Mouse (Mus musculus) ES-Bruce4 (cell line): ENCODE measurements around the gene Ylpm1.

Source experiments
- CTCF ChIP-seq: IDR thresholded peaks from one replicate; pipeline ENCODE4 v1.8.1; 2011; ENCODE audit warnings: low read depth, low read length
- EP300 ChIP-seq: IDR thresholded peaks from 2 replicates; pipeline ENCODE4 v1.6.1; 2011; ENCODE audit warnings: low read depth, low read length; ENCODE audit not compliant: insufficient read depth
- POLR2A ChIP-seq: IDR thresholded peaks from one replicate; pipeline ENCODE4 v1.8.1; 2011; ENCODE audit warnings: low read length; ENCODE audit not compliant: insufficient read depth

DNA sequence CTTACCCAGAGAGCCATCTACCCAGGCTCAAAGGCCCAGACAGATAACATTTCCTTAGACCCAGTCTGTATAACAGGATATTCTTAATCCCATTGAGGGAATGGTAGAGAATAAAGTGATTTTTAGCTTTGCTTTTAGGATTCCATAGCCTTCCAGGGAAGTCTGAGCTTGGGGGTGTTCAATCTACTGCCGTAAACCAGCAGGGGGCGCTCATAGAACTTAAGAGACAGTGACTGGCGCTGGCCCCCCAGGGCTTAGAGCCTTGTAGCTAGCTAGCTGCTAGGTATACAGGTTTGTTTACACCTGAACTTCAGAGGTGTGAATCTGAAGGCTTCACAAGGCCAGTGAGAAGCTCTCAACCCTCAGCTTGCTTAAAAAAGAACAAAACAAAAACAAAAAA, 96.1 kb downstream of the Ylpm1 start:
- TF ChIP-seq POLR2A (no peak), CTCF (peak; percentile 62), EP300 (no peak)
